Mouse (Mus musculus) frontal cortex, postnatal 10 days (tissue): ENCODE results near the gene Plcl2.

ENCODE experiments used
- DNase-seq, 2 experiments: peaks; one replicate each; pipeline ENCODE4 v3.0.0; 2022; ENCODE audit warnings: low spot score in 2 of 2, mixed read lengths in 1 of 2

Plcl2 gene

DNA sequence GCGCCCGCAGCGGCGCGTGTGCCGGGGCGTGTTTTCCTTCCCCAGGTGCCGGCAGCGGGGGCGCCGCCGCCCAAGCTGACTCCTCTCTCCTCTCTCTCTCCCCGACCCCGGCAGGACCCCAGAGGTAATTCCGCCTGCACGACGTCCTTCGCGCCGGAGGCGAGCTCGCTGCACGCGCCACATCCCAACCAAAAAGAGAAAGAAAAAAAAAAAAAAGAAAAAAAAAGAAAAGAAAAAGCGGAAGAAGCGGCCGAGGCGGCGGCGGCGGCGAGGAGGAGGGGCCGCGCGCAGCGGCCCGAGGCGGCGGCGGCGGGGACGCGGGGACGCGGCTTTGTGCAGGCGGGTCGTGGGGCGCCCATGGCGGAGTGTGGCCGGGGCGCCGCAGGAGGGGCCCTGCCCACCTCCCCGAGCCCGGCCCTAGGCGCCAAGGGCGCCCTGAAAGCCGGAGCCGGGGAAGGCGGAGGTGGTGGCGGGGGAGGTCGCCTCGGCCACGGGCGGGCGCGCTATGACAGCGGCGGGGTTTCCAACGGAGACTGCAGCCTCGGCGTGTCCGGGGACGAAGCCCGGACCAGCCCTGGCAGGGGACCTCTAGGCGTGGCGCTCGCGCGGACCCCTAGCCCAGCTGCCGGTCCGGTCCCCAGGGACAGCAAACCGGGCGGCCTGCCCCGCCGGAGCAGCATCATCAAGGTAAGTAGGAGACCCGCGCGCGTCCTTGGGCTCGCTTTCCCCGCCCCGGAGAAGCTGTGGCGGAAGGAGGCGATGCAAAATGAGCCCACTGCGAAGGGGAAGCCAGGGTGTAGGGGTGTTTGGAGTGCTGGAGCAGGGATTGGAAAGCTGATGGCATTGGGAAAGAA, at the start of gene Plcl2:
TSS of gene Plcl2 (plus strand) at position 153 of the 854 bp plus-strand sequence.
- DNase-seq: peak; percentile 29 to 57

DNA sequence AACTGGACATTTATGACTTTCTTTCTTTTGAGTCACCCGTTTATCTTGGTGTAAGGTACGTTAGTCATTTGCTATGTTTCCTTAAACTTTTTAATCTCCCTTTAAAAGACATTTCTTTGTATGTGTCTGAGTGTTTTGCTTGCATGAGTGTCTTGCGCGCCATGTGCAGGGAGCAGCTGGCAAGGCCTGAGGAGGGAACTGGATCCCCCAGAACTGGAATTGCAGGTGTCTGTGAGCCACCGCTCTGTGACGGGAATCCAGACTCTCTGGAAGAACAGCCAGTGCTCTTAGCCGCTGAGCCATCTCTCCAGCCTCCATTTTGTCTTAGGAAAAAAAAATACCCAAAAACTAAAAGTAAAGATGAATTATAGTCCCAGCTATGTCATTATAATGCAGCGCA, 48.9 kb upstream of the Plcl2 start:
- DNase-seq: no peak

DNA sequence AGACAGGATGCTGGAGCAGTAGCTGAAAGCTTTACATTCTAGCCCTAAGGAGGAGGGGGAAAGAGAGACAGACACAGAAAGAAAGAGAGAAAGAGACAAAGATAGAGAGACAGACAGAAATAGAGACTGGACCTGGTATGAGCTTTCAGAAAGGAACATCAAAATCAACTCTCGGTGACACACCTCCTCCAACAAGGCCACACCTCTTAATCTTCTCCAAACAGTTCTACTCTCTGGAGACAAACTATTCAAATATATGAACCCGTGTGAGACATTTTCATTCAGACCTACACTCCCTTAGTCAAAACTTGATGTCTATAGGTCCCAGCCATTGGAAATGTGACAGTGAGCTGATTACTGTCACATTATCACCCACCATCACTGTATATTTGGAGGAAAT, 41.8 kb upstream of the Plcl2 start:
- no peak for DNase-seq

- DNase-seq: no peak
These were observed 40.1 kb upstream of the Plcl2 start for GRCm38 (mm10) chr17:50469126-50469525.

GRCm38 (mm10) chr17:50469543-50470431, 39.4 kb upstream of the Plcl2 start:
- DNase-seq: peak; percentile 28 to 48

DNA sequence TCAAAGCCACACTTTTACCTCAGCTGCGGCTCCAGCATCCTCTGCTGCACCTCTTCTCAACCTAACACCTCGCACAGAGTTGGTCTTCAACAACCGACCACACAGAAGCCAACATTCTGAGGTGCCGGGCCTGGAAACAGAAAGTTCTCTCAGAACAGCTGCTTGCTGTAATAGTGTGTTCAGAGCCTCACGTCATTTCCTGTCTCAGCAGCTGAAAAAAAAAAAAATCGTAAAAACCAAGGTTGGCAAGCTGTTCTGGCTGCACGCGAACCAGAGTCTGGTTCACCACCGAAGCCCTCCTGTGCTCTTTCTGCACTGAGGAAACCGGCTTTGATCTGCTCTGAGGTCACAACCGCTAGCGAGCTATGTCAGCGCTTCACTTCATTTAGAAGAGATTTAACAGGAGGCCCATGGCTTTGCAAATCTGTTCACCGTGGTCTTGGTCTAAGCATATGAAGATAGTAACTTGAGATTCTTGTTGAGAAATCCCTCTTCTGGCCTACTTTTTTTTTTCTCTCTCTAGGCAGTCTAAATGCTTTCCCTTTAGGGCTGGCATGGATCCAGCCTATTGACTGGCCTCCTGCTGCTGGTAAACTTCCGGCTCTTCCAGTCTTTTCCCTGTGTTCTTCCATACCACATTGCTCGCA, 38.6 kb upstream of the Plcl2 start:
- peak; percentile 20 to 30 for DNase-seq

- no peak for DNase-seq
These were observed 38.0 kb upstream of the Plcl2 start for GRCm38 (mm10) chr17:50471230-50471629.

DNA sequence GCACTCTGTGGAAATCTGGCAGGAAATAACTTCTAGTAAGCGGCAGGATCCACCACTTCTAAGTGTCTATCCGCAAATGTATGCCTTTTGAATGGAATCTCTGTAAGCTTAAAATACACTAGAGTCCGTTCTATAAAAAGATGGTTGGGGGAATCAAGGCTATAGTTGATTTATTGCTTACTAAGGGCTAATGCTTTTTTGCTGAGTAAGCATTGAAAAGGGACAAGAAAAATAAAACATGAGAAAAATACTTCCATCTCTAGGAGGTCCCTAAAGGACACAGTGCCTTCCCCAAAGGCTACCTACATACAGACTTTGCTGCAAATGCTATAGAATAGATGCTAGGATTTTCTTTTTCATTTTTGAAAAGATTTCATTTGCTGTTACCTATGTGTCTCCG, 31.9 kb upstream of the Plcl2 start:
- no peak for DNase-seq

- DNase-seq: no peak
These were observed 28.3 kb upstream of the Plcl2 start for GRCm38 (mm10) chr17:50480867-50481266.

- no peak for DNase-seq
These were observed 25.5 kb upstream of the Plcl2 start for GRCm38 (mm10) chr17:50483700-50484099.

- DNase-seq: no peak
These were observed 24.2 kb upstream of the Plcl2 start for GRCm38 (mm10) chr17:50484981-50485380.

DNA sequence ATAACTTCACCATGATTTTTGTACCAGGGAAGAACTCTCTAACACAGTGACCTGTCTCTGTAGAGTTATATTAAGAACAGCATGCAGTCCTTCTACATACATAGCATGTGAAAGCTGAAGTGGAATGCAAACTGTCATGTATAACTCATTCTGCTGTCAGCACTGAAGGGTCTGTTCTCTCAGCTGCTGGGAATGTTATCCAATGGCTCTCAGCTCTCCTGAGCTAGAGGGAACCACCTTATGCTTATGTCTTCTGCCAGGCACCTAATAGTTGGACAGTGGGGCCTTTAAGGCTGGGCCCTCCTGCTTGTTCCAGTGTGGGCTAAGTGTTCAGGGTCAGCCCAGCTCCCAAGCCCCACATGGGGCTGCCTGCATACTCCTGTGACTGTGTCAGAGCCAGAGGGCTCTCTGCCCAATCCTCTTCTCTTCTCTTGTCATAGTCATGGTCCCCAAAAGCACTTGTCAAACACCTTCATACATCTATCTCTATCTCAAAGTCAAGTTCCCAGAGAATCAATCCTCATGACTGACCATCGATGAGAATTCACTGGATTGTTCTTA, 22.1 kb upstream of the Plcl2 start:
- DNase-seq: no peak

DNA sequence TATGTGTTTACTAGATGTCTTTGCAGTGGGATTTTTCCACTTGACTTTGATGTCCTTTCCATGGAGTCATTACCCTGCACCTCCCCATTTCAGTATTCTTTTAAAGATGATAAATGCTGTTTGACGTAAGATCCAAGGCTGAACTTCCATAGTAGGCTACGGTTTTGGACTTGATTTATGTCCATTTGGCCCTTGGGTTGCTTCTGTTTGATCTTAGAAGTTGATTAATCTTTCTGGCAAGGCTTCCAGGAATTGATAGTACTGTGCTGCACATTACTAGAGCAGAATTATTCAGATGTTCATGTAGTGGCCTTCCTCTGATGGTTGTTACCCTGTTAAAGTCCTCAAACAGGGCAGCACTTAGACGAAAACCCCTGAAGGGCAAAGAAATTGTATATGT, 21.5 kb upstream of the Plcl2 start:
- no peak for DNase-seq

DNA sequence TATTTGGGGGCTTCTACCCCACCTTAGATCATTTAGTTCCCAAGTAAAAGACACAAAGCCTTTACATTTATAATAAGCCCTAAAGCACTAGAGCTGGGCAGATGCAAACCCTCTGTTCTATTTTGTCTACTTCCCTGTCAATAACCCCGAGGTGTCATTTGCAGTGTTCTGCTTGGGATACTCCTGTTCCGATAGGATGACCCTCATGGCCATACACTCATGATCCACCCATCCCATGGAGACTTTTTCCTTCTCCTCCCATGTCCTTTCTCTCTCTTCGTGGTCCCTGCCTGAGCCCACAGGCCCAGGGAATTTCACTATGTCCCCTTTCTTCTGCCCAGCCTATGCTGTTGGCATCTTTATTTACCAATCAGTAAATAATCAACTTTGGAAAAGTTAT, 20.8 kb upstream of the Plcl2 start:
- DNase-seq: no peak

DNA sequence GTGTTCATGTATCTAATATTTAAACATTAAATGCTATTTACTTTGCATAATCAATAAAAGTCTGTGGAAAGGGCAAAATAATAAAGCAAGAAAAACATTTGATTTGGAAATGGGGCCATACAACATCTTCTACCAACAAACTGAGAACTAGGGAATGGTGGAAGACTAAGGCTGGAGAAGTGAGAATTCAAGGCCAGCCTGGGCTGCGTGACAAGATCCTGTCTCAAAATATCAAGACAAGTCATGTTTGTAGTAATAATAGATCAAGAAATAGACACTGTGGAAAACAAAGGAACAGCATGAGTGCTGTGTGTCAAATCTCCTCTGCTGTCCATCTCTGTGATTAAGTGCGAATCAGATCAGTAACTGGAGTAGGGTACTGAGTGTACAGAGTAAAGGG, 20.3 kb upstream of the Plcl2 start:
- DNase-seq: no peak

- no peak for DNase-seq
These were observed 18.4 kb upstream of the Plcl2 start for GRCm38 (mm10) chr17:50490644-50491430.

GRCm38 (mm10) chr17:50491496-50491895, 17.7 kb upstream of the Plcl2 start:
- DNase-seq: no peak

DNA sequence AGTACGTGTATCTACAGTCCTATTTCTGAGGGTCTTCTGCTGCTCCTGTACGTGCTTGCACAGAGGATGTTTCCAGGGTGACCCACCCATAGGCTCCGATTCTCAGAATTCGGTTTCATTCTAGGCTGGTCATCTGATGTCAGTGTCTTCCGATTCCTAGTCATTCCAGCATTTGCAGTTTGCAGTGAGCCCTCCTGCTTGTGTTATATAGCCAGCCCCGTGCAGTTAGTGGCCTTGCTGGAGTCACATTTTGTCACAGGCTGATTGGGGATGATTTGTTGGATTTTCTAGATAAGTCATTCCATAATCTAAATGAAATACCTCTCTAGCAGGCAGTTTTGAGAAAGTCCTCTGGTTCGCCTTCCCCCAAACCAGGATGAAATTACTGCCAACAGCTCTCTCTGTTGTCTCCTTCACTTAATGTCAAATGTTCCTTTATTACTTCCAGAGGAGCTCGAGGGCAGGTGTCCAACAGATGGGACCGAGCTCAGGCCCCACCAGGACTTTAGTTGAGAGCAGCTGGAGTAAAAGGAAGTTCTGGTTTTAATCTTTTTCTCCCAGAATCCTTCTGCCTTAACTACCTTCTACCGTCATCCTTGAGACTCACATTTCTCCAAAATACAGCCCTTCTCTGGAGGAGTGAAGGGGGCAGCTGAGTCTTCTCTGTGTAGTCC, 13.8 kb upstream of the Plcl2 start:
- no peak for DNase-seq

- no peak for DNase-seq
These were observed 11.0 kb upstream of the Plcl2 start for GRCm38 (mm10) chr17:50498062-50498697.
